Mouse (Mus musculus): Measurements from ENCODE around the gene Plagl2.

DNA sequence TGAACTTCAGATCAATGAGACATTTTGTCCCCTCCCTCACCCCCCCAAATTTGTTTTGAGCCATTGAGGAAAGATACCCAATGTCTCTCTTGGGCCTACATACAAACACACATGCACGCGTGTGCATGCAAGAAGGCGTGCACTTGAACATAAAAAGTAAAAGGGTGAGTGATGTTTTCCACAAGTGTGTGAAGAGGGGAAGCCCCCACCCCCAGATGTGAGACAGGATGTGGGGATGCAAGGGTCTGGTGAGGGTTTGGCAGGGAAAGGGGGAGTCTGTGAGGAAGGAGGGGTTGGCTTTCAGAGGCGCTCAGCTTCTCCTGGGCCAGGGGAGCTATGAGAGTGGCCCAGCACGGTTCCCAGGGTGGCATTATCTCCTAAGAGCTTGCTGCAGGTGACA, 37.1 kb upstream of the Plagl2 start:
- TF ChIP-seq CTCF (conservative IDR thresholded peaks at IDR 0.05; ENCODE audit: insufficient read depth, insufficient read length, low read depth, low read length), result no peak
- no peak for TF ChIP-seq POLR2A (IDR thresholded peaks at IDR 0.05; ENCODE audit: low read depth, low read length)
